Mouse (Mus musculus): ENCODE measurements at regions not wholly inside any gene's neighbourhood (a gene's known extent, or its start where the extent isn't known, plus 50 kb on each side); places are given as distances from the start of the nearest gene placed in this dataset.
A peak's percentile ranks its signal among the peaks of the same experiment; 100 is the strongest.

DNA sequence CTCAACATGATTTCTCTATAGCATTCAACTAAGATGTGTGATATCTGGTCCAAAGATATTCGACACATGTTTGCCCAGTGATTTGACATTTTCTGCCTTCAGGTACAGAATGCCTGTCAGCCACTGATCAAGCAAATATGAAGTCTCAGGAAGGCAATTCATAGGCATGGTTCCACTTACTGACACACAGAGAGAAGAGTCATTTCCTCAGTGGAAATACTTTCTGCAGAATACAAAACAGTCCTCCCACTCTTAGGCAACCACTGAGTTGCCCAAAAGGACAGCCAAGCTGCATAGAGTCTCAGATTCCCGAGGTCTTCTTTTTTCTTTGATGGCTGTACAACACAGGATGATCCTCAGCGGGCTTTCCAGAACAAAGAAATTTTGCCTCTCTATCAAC lies 110.9 kb downstream of the Ndufa4 start:
- DNase-seq = no peak

DNA sequence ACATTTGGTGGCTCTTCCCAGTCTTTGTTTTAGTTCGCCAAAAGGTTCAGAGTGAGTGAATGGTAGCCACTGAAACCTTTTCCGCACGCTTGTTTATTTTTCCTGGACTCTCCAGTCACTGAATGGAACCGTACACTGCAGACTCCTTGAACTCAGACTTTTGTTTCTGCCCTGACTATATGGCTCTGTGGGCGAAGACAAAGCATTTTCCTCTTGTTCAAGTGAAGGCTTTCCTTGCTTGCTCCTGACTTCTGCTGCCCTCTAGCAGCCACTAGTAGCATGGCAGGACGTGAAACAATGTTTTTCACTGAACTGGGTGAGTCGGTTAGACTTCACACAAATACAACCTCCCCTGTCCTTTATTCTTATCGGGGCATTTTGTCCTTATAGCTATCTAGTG lies 113.9 kb downstream of the Ndufa4 start:
- DNase-seq = peak; percentile 0 to 13

GRCm38 (mm10) chr6:11792186-11792585 lies 115.1 kb downstream of the Ndufa4 start:
- DNase-seq = no peak

DNA sequence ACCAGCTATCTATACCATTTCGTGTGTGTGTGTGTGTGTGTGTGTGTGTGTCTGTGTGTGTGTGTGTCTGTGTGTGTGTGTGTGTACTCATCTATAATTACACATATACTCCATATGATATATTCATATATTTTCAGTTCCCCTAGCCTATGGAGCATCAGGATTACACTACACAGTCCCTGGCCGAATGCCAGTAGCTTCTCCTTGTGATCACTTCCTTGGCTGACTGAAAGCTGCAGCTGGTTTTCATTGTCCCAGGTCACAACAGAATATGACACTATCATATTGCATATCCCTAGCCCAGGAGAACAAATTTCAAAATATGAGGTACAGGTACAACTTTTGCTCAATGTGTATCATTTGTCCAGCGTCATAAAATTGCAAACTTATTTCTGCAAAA lies 116.2 kb downstream of the Ndufa4 start:
- no peak for DNase-seq

- DNase-seq = no peak
These were observed 133.3 kb downstream of the Ndufa4 start for GRCm38 (mm10) chr6:11773992-11774391.

GRCm38 (mm10) chr6:11762912-11763311 lies 144.4 kb downstream of the Ndufa4 start:
- DNase-seq = no peak

GRCm38 (mm10) chr6:11737667-11738066 lies 169.6 kb downstream of the Ndufa4 start:
- DNase-seq = no peak

- no peak for DNase-seq
These were observed 176.2 kb downstream of the Ndufa4 start for GRCm38 (mm10) chr6:11731126-11731525.

DNA sequence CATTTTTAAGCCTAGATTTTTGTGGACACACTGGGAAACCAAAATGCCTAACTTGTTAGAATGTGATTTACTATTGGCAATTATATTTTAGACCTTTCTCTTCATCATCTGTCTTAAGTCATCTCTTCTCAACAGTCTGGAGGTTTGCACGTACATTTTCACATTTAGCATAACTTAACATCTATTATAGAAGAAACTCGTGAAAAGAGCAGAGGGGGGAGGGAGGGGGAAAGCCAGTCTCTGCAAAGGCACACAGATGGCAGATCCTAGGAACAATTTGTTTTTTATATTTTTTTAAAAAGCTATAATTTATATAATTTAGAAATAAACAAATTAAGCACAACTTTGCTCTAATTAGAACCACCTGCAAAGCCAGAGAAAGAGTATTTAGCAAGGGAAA lies 176.6 kb downstream of the Ndufa4 start:
- no peak for DNase-seq

GRCm38 (mm10) chr6:11727806-11728205 lies 179.5 kb downstream of the Ndufa4 start:
- DNase-seq = no peak

DNA sequence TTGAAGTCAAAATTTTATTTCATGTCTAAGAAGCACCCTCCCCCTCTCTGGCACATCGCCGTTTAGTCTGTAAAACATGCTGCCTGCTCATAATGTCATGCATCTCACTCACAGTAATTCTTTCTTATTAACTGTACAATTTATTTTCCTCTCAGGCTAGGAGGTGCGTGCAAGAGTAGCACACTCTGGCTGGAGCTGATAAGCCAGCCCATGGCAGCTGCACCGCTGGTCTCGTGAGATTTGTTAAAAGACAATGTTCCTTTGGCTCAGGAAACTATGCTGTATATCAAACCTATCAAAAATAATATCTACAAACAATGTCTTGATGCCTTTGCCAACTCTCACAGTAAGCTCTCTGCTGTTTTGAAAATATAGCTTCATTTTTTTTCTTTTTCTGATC lies 179.9 kb downstream of the Ndufa4 start:
- no peak for DNase-seq

DNA sequence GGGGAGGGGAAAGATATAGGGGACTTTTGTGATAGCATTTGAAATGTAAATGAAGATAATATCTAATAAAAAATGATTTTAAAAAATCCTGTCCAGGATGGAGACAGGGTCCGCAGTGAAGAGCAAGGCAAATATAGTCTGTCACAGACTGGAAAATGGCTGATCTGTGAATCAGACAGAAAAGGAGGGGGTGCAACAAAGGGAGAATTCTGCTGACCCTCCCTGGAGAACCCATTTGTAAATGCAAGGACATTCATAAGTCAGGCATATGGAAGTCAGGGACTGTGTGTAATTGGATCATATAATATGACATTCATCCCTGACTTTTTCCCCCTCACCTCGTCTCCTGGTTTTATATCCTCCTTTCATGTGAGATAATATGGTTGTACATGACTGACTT lies 183.8 kb downstream of the Ndufa4 start:
- no peak for DNase-seq

GRCm38 (mm10) chr6:11720274-11720673 lies 187.0 kb downstream of the Ndufa4 start:
- no peak for DNase-seq

DNA sequence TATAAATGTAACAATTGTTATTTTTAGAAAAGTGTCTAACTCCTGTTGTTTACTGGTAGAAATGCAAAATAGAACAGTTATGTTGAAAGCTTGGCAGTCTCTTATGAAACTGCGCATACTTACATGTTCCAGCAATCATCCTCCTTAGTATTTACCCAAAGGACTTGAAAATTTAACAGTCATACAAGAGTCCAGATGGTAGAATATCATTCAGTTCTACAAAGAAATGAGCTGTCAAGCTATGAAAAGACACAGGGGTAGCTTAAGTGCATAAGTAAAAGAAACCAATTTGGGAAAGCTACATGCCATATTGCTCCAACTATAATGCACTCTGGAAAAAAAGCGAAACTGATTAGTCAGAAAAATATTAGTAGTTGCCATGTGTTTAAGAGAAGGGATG lies 196.7 kb downstream of the Ndufa4 start:
- no peak for DNase-seq

- no peak for DNase-seq
These were observed 197.8 kb downstream of the Ndufa4 start for GRCm38 (mm10) chr6:11709465-11709864.
